Mouse (Mus musculus) cerebellum, adult 9-10 months (tissue): ENCODE measurements around the gene Hddc3.
A peak's percentile ranks its signal among the peaks of the same experiment; 100 is the strongest.
"Not testable (repeated sequence)": the region's sequence is repeated elsewhere in the genome, so short reads cannot be mapped to it uniquely, and the experiment has no call there.

Source experiments
- DNase-seq: peaks from one replicate; pipeline ENCODE4 v3.0.0; 2022

The Hddc3 gene

GRCm38 (mm10) chr7:80371041-80371751, 28.3 kb downstream of the Hddc3 start, which contains the start of gene Man2a2:
Gene Man2a2 (minus strand): TSS chr7:80371375.
- DNase-seq: peak; percentile 69

GRCm38 (mm10) chr7:80372166-80372565, 29.3 kb downstream of the Hddc3 start:
- no peak for DNase-seq

GRCm38 (mm10) chr7:80372667-80373066, 29.8 kb downstream of the Hddc3 start:
- peak; percentile 56 for DNase-seq

GRCm38 (mm10) chr7:80373352-80373751, 30.4 kb downstream of the Hddc3 start:
- no peak for DNase-seq

GRCm38 (mm10) chr7:80373850-80374249, 30.9 kb downstream of the Hddc3 start:
- no peak for DNase-seq

- no peak for DNase-seq
Observed at GRCm38 (mm10) chr7:80374280-80374679, 31.4 kb downstream of the Hddc3 start.

- no peak for DNase-seq
Observed at GRCm38 (mm10) chr7:80374733-80375132, 31.8 kb downstream of the Hddc3 start.

- no peak for DNase-seq
Observed at GRCm38 (mm10) chr7:80375376-80376039, 32.6 kb downstream of the Hddc3 start.

- no peak for DNase-seq
Observed at GRCm38 (mm10) chr7:80376192-80376591, 33.3 kb downstream of the Hddc3 start.

- DNase-seq: peak; percentile 90
Observed at GRCm38 (mm10) chr7:80377471-80377870, 34.6 kb downstream of the Hddc3 start.

GRCm38 (mm10) chr7:80379531-80379930, 36.6 kb downstream of the Hddc3 start:
- peak; percentile 51 for DNase-seq

GRCm38 (mm10) chr7:80382919-80383318, 40.0 kb downstream of the Hddc3 start:
- no peak for DNase-seq

GRCm38 (mm10) chr7:80386235-80386930, 43.5 kb downstream of the Hddc3 start:
- DNase-seq: peak; percentile 89

- no peak for DNase-seq
Observed at GRCm38 (mm10) chr7:80387033-80387632, 44.2 kb downstream of the Hddc3 start.

GRCm38 (mm10) chr7:80387633-80388543, 45.0 kb downstream of the Hddc3 start, which contains the start of gene Fes:
Gene Fes (minus strand): TSS chr7:80387946.
- DNase-seq: no peak

- no peak for DNase-seq
Observed at GRCm38 (mm10) chr7:80392119-80392518, 49.2 kb downstream of the Hddc3 start.

- no peak for DNase-seq
Observed at GRCm38 (mm10) chr7:80394600-80394999, 51.7 kb downstream of the Hddc3 start.

GRCm38 (mm10) chr7:80396427-80396826, 53.5 kb downstream of the Hddc3 start:
- DNase-seq: not testable (repeated sequence)

GRCm38 (mm10) chr7:80397986-80398385, 55.1 kb downstream of the Hddc3 start:
- DNase-seq: no peak

GRCm38 (mm10) chr7:80398654-80399444, 55.9 kb downstream of the Hddc3 start:
- no peak for DNase-seq

GRCm38 (mm10) chr7:80400099-80400498, 57.2 kb downstream of the Hddc3 start:
- DNase-seq: peak; percentile 84
